ENCODE assay signal across 18 mouse cellular contexts in genomic region chr1:39376121-39376520, GRCm38 (mm10). TPM values are rescaled to one million over a fixed set of nuclear protein-coding genes. Genes with fewer than 3 reads are reported as not detected.
DNase-seq lines count a peak whose midpoint lies in the region; ATAC-seq and TF ChIP-seq lines count a peak whose summit lies in the region.
"Had no signal": no experiment of that assay in that cellular context is flagged by ENCODE, and none has a peak within 500 bp of the region (broad histone marks: within the 10 kb centered on the region; RNA-seq: fewer than 3 reads in every experiment).

No protein-coding gene starts in this region.

- intact Hi-C loops in left cerebral cortex, postnatal 36 days (cut with DNase I): no loop called here

- no peak overlapping the region for H3K4me3 ChIP-seq in neural tube, embryonic 11.5 days (ENCODE audit: low read depth, low read length)
- H3K4me3 ChIP-seq in ES-E14 (ENCODE audit: insufficient read depth in 1 of 2, low read depth in 1 of 2, low read length in 2 of 2, poor library complexity in 1 of 2, severe bottlenecking in 1 of 2): no peak overlapping the region
- H3K4me3 ChIP-seq in stomach, postnatal 0 days (ENCODE audit: low read depth, low read length): no peak overlapping the region
- no peak overlapping the region for H3K4me3 ChIP-seq in intestine, embryonic 16.5 days (ENCODE audit: low read length)
- H3K4me3 ChIP-seq: embryonic facial prominence, embryonic 10.5 days; embryonic facial prominence, embryonic 12.5 days; forebrain, embryonic 13.5 days; forebrain, embryonic 15.5 days had no signal

- no peaks in the 10 kb centered on the region for H3K9me3 ChIP-seq in neural tube, embryonic 11.5 days (ENCODE audit: control insufficient read depth, low read length)
- no peaks in the 10 kb centered on the region for H3K9me3 ChIP-seq in ES-E14 (ENCODE audit: control insufficient read depth, insufficient read depth, low read depth, low read length)
- H3K9me3 ChIP-seq in stomach, postnatal 0 days (ENCODE audit: control insufficient read depth, low read length): no peaks in the 10 kb centered on the region
- H3K9me3 ChIP-seq in intestine, embryonic 16.5 days (ENCODE audit: control insufficient read depth, low read length): no peaks in the 10 kb centered on the region
- H3K9me3 ChIP-seq: embryonic facial prominence, embryonic 10.5 days; embryonic facial prominence, embryonic 12.5 days; forebrain, embryonic 13.5 days; forebrain, embryonic 15.5 days had no signal

- no peaks in the 10 kb centered on the region for H3K27me3 ChIP-seq in neural tube, embryonic 11.5 days (ENCODE audit: control insufficient read depth, insufficient read depth, low read length)
- H3K27me3 ChIP-seq in stomach, postnatal 0 days (ENCODE audit: control insufficient read depth, insufficient read depth, low read length): no peaks in the 10 kb centered on the region
- no peaks in the 10 kb centered on the region for H3K27me3 ChIP-seq in intestine, embryonic 16.5 days (replicated peaks; ENCODE audit: control insufficient read depth, insufficient read depth, low read length)
- H3K27me3 ChIP-seq: embryonic facial prominence, embryonic 12.5 days; forebrain, embryonic 13.5 days; forebrain, embryonic 15.5 days had no signal

- 92% methylated on average over 7 of the region's 7 CpGs for WGBS in neural tube, embryonic 11.5 days
- WGBS in stomach, postnatal 0 days: 85% methylated on average over 7 of the region's 7 CpGs
- 82% methylated on average over 7 of the region's 7 CpGs for WGBS in intestine, embryonic 16.5 days

- peaks cover under 1% of the 10 kb centered on the region; the same call in 1 of the 2 replicates for H3K36me3 ChIP-seq in neural tube, embryonic 11.5 days (ENCODE audit: control insufficient read depth, insufficient read depth, low read length)
- H3K36me3 ChIP-seq in ES-E14 (ENCODE audit: control insufficient read depth, insufficient read depth, low read length, poor library complexity, severe bottlenecking): peaks cover 12% of the 10 kb centered on the region
- H3K36me3 ChIP-seq in stomach, postnatal 0 days (ENCODE audit: control insufficient read depth, insufficient read depth, low read length): peaks cover 4% of the 10 kb centered on the region
- peaks cover 12% of the 10 kb centered on the region for H3K36me3 ChIP-seq in intestine, embryonic 16.5 days (ENCODE audit: control insufficient read depth, insufficient read depth, low read length)

- in situ Hi-C loops in ES-E14 (cut with MboI; ENCODE audit: low sequenced_read_pairs in 2 of 2, unreplicated experiment in 2 of 2): loop anchor here in 1 of 2 experiments (25.0 kb wide), 1 partner anchor 136 kb away; no protein-coding TSS in a partner anchor

- H3K4me2 ChIP-seq in neural tube, embryonic 11.5 days (ENCODE audit: low read depth): no peak overlapping the region
- H3K4me2 ChIP-seq in stomach, postnatal 0 days (replicated peaks; ENCODE audit: low read depth): no peak overlapping the region
- no peak overlapping the region for H3K4me2 ChIP-seq in intestine, embryonic 16.5 days (ENCODE audit: low read depth, low read length)
- H3K4me2 ChIP-seq: embryonic facial prominence, embryonic 12.5 days; forebrain, embryonic 13.5 days; forebrain, embryonic 15.5 days had no signal

- TF ChIP-seq EP300 in stomach, postnatal 0 days (optimal IDR thresholded peaks at IDR 0.05): no peak

- DNase-seq in heart, adult 11 months: peak; percentile 60
- no peak for DNase-seq in heart, adult 18-20 months
- peak; percentile 4 for DNase-seq in neural tube, embryonic 11.5 days (ENCODE audit: low spot score)
- no peak for DNase-seq in neural tube, embryonic 10.5 days (ENCODE audit: extremely low spot score, low spot score)
- no peak for DNase-seq in ES-E14 (ENCODE audit: low read depth, low spot score)
- peak; percentile 10 for DNase-seq in stomach, postnatal 0 days (ENCODE audit: low spot score)
- no peak for DNase-seq in left cerebral cortex, postnatal 36 days (ENCODE audit: low spot score in 2 of 2)
- DNase-seq: adrenal gland, adult 8-10 months; adrenal gland, postnatal 14 days; adrenal gland, postnatal 36 days; cerebellum, adult 9-10 months; forebrain, postnatal 0 days had no signal

- ATAC-seq in neural tube, embryonic 11.5 days (ENCODE audit: insufficient read depth, low FRiP score, low TSS enrichment): no peak
- ATAC-seq in stomach, postnatal 0 days (ENCODE audit: low FRiP score, low TSS enrichment): no peak
- no peak for ATAC-seq in intestine, embryonic 16.5 days
- ATAC-seq: activated CD4-positive, CD25-positive, alpha-beta regulatory T cell, adult 4 months; forebrain, embryonic 13.5 days; forebrain, embryonic 15.5 days; forebrain, postnatal 0 days had no signal

- H3K4me1 ChIP-seq in neural tube, embryonic 11.5 days (ENCODE audit: control insufficient read depth, insufficient read depth, low read length): no peaks in the 10 kb centered on the region
- no peaks in the 10 kb centered on the region for H3K4me1 ChIP-seq in ES-E14 (ENCODE audit: control insufficient read depth in 2 of 2, insufficient read depth in 2 of 2, low read length in 2 of 2, poor library complexity in 1 of 2)
- no peaks in the 10 kb centered on the region for H3K4me1 ChIP-seq in stomach, postnatal 0 days (replicated peaks; ENCODE audit: control insufficient read depth, insufficient read depth)
- no peaks in the 10 kb centered on the region for H3K4me1 ChIP-seq in intestine, embryonic 16.5 days (ENCODE audit: control insufficient read depth, insufficient read depth, low read length)
- H3K4me1 ChIP-seq: embryonic facial prominence, embryonic 10.5 days; embryonic facial prominence, embryonic 12.5 days; forebrain, embryonic 13.5 days; forebrain, embryonic 15.5 days had no signal

- no peak for TF ChIP-seq CTCF in stomach, postnatal 0 days (IDR thresholded peaks at IDR 0.05; ENCODE audit: low read depth)

- no peak overlapping the region for H3K9ac ChIP-seq in neural tube, embryonic 11.5 days (ENCODE audit: low read length)
- H3K9ac ChIP-seq in ES-E14 (ENCODE audit: insufficient read depth, low read depth, low read length, poor library complexity, severe bottlenecking): no peak overlapping the region
- no peak overlapping the region for H3K9ac ChIP-seq in stomach, postnatal 0 days (ENCODE audit: low read length)
- no peak overlapping the region for H3K9ac ChIP-seq in intestine, embryonic 16.5 days (ENCODE audit: low read depth, low read length)
- H3K9ac ChIP-seq: embryonic facial prominence, embryonic 12.5 days; forebrain, embryonic 13.5 days; forebrain, embryonic 15.5 days; forebrain, postnatal 0 days had no signal

- H3K27ac ChIP-seq in neural tube, embryonic 11.5 days (ENCODE audit: low read depth, low read length): no peak overlapping the region
- H3K27ac ChIP-seq in ES-E14 (ENCODE audit: insufficient read depth, low read depth, low read length, poor library complexity, severe bottlenecking): no peak overlapping the region
- no peak overlapping the region for H3K27ac ChIP-seq in stomach, postnatal 0 days (replicated peaks)
- H3K27ac ChIP-seq in intestine, embryonic 16.5 days (ENCODE audit: low read length): no peak overlapping the region
- H3K27ac ChIP-seq: embryonic facial prominence, embryonic 10.5 days; embryonic facial prominence, embryonic 12.5 days; forebrain, embryonic 13.5 days; forebrain, embryonic 15.5 days had no signal

TF ChIP-seq in ES-E14, 5 proteins besides CTCF, POLR2A, EP300 and RAD21:
- TF ChIP-seq MAFK (IDR thresholded peaks at IDR 0.05; ENCODE audit: insufficient read depth, low read depth, low read length) (peak; percentile 59), ZNF384 (IDR thresholded peaks at IDR 0.05; ENCODE audit: low read depth, low read length) (no peak)

RNA-seq across cellular contexts. Expression of gene Rpl31, which starts 8.5 kb away (rescaled TPM):
- total RNA-seq in heart, adult 18-20 months (2021): 100 to 1,000 TPM; 431 to 565 TPM
- polyA plus RNA-seq in neural tube, embryonic 11.5 days (2014; fragmentation: Nextera tagmentation; extraction: Ambion mirVana): 451 and 507 TPM in 2 replicates
- 1,395 and 1,593 TPM in 2 replicates for total RNA-seq in ES-E14 (2012; rRNA removed)
- polyA plus RNA-seq in stomach, postnatal 0 days (2015; fragmentation: Nextera tagmentation; extraction: Ambion mirVana): 479 and 554 TPM in 2 replicates
- total RNA-seq in left cerebral cortex, postnatal 36 days (2021): 100 to 1,000 TPM; 480 to 482 TPM
- 426 and 432 TPM in 2 replicates for polyA plus RNA-seq in intestine, embryonic 16.5 days (2015; fragmentation: Nextera tagmentation; extraction: Ambion mirVana)

Comparison
In these comparisons a context has a peak if more than half of its experiments do, and no peak if none do; other contexts are left out.
1. DNase-seq: peak in heart, adult 11 months (single experiment), neural tube, embryonic 11.5 days (single experiment) and stomach, postnatal 0 days (single experiment); none in heart, adult 18-20 months (0 of 2), neural tube, embryonic 10.5 days (single experiment), ES-E14 (single experiment) and left cerebral cortex, postnatal 36 days (0 of 2).